ENCODE assay signal across 9 mouse cellular contexts in the genomic region with DNA sequence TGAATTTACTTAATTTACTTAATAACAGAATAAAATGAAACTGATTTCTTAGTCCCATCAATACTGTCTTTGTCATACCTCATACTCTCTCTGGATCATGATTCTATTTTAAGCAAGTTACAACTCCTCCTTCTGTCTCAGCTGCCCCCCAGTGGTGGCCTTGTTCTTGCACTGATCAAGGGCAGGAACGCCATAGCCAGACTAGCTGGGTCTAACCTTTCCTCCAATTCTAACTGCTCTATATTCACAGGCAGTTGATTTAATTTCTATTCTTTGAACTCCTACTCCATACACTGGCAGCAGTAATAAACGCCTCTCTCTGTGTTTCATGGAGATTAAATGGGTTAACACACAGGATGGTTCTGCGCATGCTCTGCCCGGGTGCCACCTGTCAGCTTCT.
DNase-seq lines count a peak whose midpoint lies in the region; ATAC-seq and TF ChIP-seq lines count a peak whose summit lies in the region.
"Had no signal": no experiment of that assay in that cellular context is flagged by ENCODE, and none has a peak within 500 bp of the region (broad histone marks: within the 10 kb centered on the region; RNA-seq: fewer than 3 reads in every experiment).

No protein-coding gene starts in this region.

- no peak overlapping the region for H3K27ac ChIP-seq in MEL (ENCODE audit: control insufficient read depth, low read depth, low read length)

- no peaks in the 10 kb centered on the region for H3K36me3 ChIP-seq in MEL (ENCODE audit: control insufficient read depth in 1 of 2, insufficient read depth in 2 of 2, low read length in 2 of 2)

- TF ChIP-seq EP300 in MEL (IDR thresholded peaks at IDR 0.05; ENCODE audit: low read depth in 1 of 2, low read length in 2 of 2) = no peak

- H3K9me3 ChIP-seq in MEL (replicated peaks; ENCODE audit: insufficient read depth, low read length) = no peaks in the 10 kb centered on the region

- no peak for TF ChIP-seq POLR2A in MEL (IDR thresholded peaks at IDR 0.05; ENCODE audit: control insufficient read depth in 1 of 2, insufficient read depth in 1 of 2, low read depth in 1 of 2, low read length in 2 of 2, poor library complexity in 1 of 2)

- H3K27me3 ChIP-seq in MEL (ENCODE audit: control insufficient read depth in 1 of 2, insufficient read depth in 2 of 2, low read length in 2 of 2) = no peaks in the 10 kb centered on the region; a peak in 1 of 4 replicates
- H3K27me3 ChIP-seq: megakaryocyte, embryonic 14.5 days had no signal

- intact Hi-C loops in gastrocnemius, postnatal 14 days (cut with DNase I; ENCODE audit: low total_unique reads) = no loop called here

- no peaks in the 10 kb centered on the region for H3K79me2 ChIP-seq in MEL (ENCODE audit: control insufficient read depth, insufficient read depth, low read length, poor library complexity)

- no peaks in the 10 kb centered on the region for H3K4me1 ChIP-seq in MEL (ENCODE audit: control insufficient read depth in 1 of 2, insufficient read depth in 2 of 2, low read length in 2 of 2)
- H3K4me1 ChIP-seq: megakaryocyte, embryonic 14.5 days had no signal

- peak; percentile 1 for DNase-seq in cerebellum, adult 9-10 months
- no peak for DNase-seq in cerebellum, adult 18-20 months
- peak; percentile 28 to 38 for DNase-seq in layer of hippocampus, postnatal 10 days (ENCODE audit: low spot score in 2 of 2)
- no peak for DNase-seq in layer of hippocampus, adult 8-10 months (ENCODE audit: low spot score in 2 of 2)
- DNase-seq in MEL (ENCODE audit: low read depth, low spot score) = peak; percentile 7
- peak; percentile 58 for DNase-seq in gastrocnemius, postnatal 14 days
- DNase-seq in natural killer cell, adult 2 months (ENCODE audit: low spot score in 2 of 2) = no peak

- no peak for ATAC-seq in megakaryocyte, adult 5-6 weeks (ENCODE audit: poor library complexity, severe bottlenecking)

- H3K4me3 ChIP-seq in MEL (ENCODE audit: control insufficient read depth in 1 of 2, insufficient read depth in 1 of 2, low read depth in 2 of 2, low read length in 2 of 2) = no peak overlapping the region
- H3K4me3 ChIP-seq: megakaryocyte, embryonic 14.5 days had no signal

- TF ChIP-seq RAD21 in MEL (IDR thresholded peaks at IDR 0.05; ENCODE audit: low read depth, low read length) = peak; percentile 16

- peak in 2 of 3 experiments; percentile 26 to 29; a peak in 2 of 6 replicates for TF ChIP-seq CTCF in MEL (IDR thresholded peaks at IDR 0.05 in 2 of 3, conservative IDR thresholded peaks at IDR 0.05 in 1 of 3; ENCODE audit: control insufficient read depth in 1 of 3, insufficient read depth in 1 of 3, low read depth in 2 of 3, low read length in 3 of 3, poor library complexity in 1 of 3, severe bottlenecking in 1 of 3)

- no peak overlapping the region for H3K9ac ChIP-seq in MEL (ENCODE audit: control insufficient read depth, low read depth, low read length, poor library complexity, severe bottlenecking)

TF ChIP-seq in MEL, 35 proteins besides CTCF, POLR2A, EP300 and RAD21:
- peak; percentile 44 for TF ChIP-seq SMC3 (IDR thresholded peaks at IDR 0.05; ENCODE audit: low read depth, low read length)
- TF ChIP-seq MYC (IDR thresholded peaks at IDR 0.05; ENCODE audit: low read depth, low read length) = no peak
- TF ChIP-seq MYB (IDR thresholded peaks at IDR 0.05; ENCODE audit: low read depth, low read length) = no peak
- TF ChIP-seq TCF12 (IDR thresholded peaks at IDR 0.05; ENCODE audit: low read depth, low read length) = no peak
- TF ChIP-seq USF1 (IDR thresholded peaks at IDR 0.05; ENCODE audit: low read depth, low read length) = no peak
- no peak for TF ChIP-seq USF2 (IDR thresholded peaks at IDR 0.05; ENCODE audit: borderline replicate concordance in 1 of 2, insufficient read depth in 1 of 2, low read depth in 1 of 2, low read length in 2 of 2)
- no peak for TF ChIP-seq E2F4 (IDR thresholded peaks at IDR 0.05; ENCODE audit: borderline replicate concordance, low read depth, low read length)
TF ChIP-seq in MEL: peak in this region for 1.

Comparison
In these comparisons a context has a peak if more than half of its experiments do, and no peak if none do; other contexts are left out.
1. DNase-seq: peak in cerebellum, adult 9-10 months (single experiment), layer of hippocampus, postnatal 10 days (2 of 2), MEL (single experiment) and gastrocnemius, postnatal 14 days (single experiment); none in cerebellum, adult 18-20 months (0 of 2), layer of hippocampus, adult 8-10 months (0 of 2) and natural killer cell, adult 2 months (0 of 2).